Mouse (Mus musculus): ENCODE results near the gene Clec16a. TPM values are rescaled to one million over a fixed set of nuclear protein-coding genes. Genes with fewer than 3 reads are reported as not detected.

Gene Clec16a
- polyA plus RNA-seq, 1 experiment from 2014 or later: 13.9 TPM

- 100% methylated on average over 1 of the region's 1 CpGs for WGBS (ENCODE audit: missing documents)
- Histone ChIP-seq H3K79me2 (ENCODE audit: inconsistent target) (no peaks in the 10 kb centered on the region), H3K27ac (no peak overlapping the region), H3K36me3 (ENCODE audit: inconsistent target) (no peaks in the 10 kb centered on the region), H3K4me3 (ENCODE audit: inconsistent target) (no peak overlapping the region)
These were observed 111.8 kb downstream of the Clec16a start for GRCm38 (mm10) chr16:10656939-10657338.

GRCm38 (mm10) chr16:10659211-10659610, 114.1 kb downstream of the Clec16a start:
- no peak overlapping the region for H3K27ac ChIP-seq
- no peaks in the 10 kb centered on the region for H3K79me2 ChIP-seq (ENCODE audit: inconsistent target)
- 95% methylated on average over 2 of the region's 2 CpGs for WGBS (ENCODE audit: missing documents)
- no peaks in the 10 kb centered on the region for H3K36me3 ChIP-seq (ENCODE audit: inconsistent target)
- no peak overlapping the region for H3K4me3 ChIP-seq (ENCODE audit: inconsistent target)

DNA sequence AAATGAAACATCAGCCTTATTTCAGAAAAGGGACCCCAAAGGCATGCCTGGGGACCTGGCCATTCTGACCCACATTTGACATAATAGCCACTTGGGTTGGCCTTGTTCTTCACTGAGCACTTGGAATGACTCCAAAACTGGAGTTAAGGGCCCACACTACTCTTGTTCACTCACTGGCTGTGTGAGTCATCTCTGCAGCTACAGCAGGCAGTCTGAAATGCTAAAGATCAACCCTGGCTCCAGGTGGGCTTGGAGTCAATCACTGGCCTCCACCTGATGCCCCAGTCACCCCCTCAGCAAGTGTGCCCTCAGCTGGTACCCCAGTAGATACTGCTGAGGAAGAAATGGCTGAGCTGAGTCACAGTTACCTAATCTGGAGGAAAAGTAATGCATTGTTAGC, 115.4 kb downstream of the Clec16a start:
- Histone ChIP-seq H3K79me2 (ENCODE audit: inconsistent target) (no peaks in the 10 kb centered on the region), H3K27ac (no peak overlapping the region), H3K4me3 (ENCODE audit: inconsistent target) (no peak overlapping the region), H3K36me3 (ENCODE audit: inconsistent target) (no peaks in the 10 kb centered on the region)

DNA sequence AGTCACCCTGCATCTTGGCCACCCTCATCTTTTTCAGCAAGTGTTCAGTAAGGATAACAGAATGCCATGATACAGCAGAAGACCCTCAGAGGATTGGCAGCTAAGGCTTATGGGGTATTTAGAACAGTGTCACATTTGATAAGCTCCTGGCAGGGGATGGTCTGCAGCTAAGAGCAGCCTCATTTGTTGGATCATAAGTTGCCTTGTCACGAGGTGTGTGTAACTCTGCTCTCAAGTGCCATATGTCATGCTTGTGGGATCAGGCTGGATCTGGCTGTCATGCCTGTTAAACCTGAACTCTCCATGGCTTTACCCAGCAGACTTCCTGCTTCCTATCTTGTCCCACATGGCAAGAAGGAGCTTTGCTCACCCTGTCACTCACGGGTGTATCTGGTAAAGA, 116.2 kb downstream of the Clec16a start:
- WGBS (ENCODE audit: missing documents): 86% methylated on average over 2 of the region's 2 CpGs
- Histone ChIP-seq H3K27ac (no peak overlapping the region), H3K79me2 (ENCODE audit: inconsistent target) (no peaks in the 10 kb centered on the region), H3K4me3 (ENCODE audit: inconsistent target) (no peak overlapping the region), H3K36me3 (ENCODE audit: inconsistent target) (no peaks in the 10 kb centered on the region)

DNA sequence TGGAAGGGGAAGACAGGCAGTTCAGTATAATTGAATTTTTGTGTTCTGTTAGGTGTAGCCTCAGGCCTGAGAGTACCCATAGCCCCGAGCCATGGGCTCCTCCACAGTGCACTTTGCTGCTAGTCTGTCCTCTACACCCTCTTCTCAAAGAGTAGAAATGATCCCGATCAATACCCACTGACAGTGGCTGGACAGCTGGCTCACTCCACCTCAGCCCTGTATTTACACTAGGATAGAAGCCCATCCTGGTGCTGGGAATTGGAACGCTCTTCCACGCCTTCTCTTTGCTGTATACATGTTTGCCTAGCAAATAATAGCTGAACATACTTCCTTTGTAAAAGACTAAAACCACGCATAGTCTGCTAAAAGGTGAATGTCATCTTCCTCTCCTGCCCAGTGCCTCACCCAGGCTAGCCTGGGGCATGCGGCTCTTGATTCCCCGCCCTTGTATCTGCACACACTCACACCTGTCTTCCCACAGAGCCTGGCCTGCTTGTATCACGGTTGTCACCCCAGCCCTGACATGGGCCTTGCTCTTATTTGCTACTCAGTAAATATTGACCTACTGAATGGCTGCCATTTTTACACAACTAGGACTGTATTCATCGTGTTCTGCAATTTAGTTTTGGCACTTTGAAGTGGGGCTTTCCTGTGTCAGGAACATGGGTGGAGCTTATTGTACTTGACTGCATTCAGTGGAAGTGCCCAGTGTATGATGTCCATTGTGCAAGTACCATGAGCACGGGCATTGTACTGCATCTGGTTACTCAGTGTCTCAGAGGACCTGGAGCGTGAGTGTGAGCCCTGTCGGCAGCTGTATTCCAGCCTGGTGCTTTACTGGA, 119.0 kb downstream of the Clec16a start:
- Histone ChIP-seq H3K27ac (no peak overlapping the region), H3K36me3 (ENCODE audit: inconsistent target) (no peaks in the 10 kb centered on the region), H3K4me3 (ENCODE audit: inconsistent target) (no peak overlapping the region), H3K79me2 (ENCODE audit: inconsistent target) (no peaks in the 10 kb centered on the region)
- 89% methylated on average over 12 of the region's 12 CpGs for WGBS (ENCODE audit: missing documents)

- no peaks in the 10 kb centered on the region for H3K79me2 ChIP-seq (ENCODE audit: inconsistent target)
- no peak overlapping the region for H3K27ac ChIP-seq
- no peaks in the 10 kb centered on the region for H3K36me3 ChIP-seq (ENCODE audit: inconsistent target)
- H3K4me3 ChIP-seq (ENCODE audit: inconsistent target): no peak overlapping the region
- WGBS (ENCODE audit: missing documents): 55% methylated on average over 12 of the region's 12 CpGs
These were observed 120.1 kb downstream of the Clec16a start for GRCm38 (mm10) chr16:10664921-10665894.

DNA sequence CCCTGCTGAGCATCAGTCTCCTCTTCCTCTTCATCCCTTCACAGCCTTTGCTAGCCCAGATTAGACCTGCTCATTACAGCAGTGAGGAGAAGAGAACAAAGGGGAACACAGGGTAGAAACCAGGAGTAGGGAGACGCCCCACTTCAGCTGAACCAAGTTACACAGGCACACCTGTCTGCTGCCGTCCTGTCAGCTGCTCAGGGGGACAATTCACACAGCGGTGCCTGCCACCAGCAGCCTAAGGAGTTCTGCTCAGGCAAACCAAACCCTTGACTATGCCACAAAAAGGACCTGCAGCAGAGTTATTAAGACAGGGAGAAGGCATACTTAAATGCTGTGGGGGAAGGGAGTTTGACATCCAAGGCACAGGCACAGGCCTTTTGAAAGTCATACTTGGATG, 121.6 kb downstream of the Clec16a start:
- H3K27ac ChIP-seq: no peak overlapping the region
- no peaks in the 10 kb centered on the region for H3K79me2 ChIP-seq (ENCODE audit: inconsistent target)
- H3K4me3 ChIP-seq (ENCODE audit: inconsistent target): no peak overlapping the region
- H3K36me3 ChIP-seq (ENCODE audit: inconsistent target): no peaks in the 10 kb centered on the region
- 85% methylated on average over 3 of the region's 3 CpGs for WGBS (ENCODE audit: missing documents)

DNA sequence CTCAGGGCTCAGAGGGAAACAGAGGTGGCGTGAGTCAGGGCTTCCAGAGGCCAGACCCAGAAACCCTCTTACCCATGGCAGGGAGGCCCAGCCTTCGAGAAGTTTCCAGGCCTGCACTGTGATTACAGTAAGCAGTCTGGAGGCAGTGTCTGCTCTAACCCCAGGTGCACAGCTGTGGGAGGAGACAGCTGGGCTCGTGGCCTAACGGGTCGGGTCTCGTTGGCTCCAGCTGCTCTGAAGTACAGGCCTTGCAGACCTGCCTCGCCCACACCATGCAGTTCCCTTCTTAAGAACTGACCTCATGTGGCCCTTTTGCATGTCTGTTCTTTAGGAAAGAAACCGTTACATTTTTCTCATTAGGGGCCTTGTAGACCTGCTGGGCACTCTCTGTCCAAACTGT, 123.3 kb downstream of the Clec16a start:
- Histone ChIP-seq H3K4me3 (ENCODE audit: inconsistent target) (no peak overlapping the region), H3K36me3 (ENCODE audit: inconsistent target) (no peaks in the 10 kb centered on the region), H3K27ac (no peak overlapping the region), H3K79me2 (ENCODE audit: inconsistent target) (no peaks in the 10 kb centered on the region)
- 88% methylated on average over 8 of the region's 8 CpGs for WGBS (ENCODE audit: missing documents)

DNA sequence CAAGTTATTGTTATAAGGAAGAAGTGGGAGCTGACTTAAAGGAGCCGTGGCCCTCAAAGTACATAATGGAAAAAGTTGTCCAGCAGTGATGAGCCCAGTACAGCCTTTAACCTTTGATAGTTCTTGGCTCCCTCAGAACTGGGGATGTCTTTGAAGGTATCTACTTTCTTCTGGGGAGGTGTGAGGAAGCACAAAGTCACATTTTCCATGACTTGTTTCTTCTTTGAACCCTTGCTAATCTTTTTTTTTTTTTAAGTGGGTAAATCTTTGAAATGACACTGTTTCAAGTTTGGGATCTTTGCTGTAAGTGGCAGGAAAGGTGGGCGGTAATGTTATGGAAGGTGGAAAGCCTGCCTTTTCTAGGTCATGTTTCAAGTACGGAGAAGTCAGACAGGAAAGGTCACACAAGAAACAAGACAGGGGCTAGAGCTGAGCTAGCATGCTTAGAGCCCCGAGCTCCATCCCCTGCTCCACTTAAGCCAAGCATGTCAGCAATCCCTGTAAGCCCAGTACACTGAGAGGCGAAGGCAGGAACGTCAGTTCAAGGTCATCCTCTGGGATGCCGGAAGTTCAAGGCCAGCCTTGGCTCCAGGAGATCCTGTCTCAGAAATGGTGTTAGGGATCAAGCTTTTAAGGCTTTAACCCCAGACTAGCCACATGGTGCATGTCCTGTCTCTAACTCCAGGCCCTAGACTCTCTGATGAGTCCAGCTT, 124.0 kb downstream of the Clec16a start:
- WGBS (ENCODE audit: missing documents): 94% methylated on average over 7 of the region's 7 CpGs
- Histone ChIP-seq H3K4me3 (ENCODE audit: inconsistent target) (no peak overlapping the region), H3K27ac (no peak overlapping the region), H3K36me3 (ENCODE audit: inconsistent target) (no peaks in the 10 kb centered on the region), H3K79me2 (ENCODE audit: inconsistent target) (no peaks in the 10 kb centered on the region)

DNA sequence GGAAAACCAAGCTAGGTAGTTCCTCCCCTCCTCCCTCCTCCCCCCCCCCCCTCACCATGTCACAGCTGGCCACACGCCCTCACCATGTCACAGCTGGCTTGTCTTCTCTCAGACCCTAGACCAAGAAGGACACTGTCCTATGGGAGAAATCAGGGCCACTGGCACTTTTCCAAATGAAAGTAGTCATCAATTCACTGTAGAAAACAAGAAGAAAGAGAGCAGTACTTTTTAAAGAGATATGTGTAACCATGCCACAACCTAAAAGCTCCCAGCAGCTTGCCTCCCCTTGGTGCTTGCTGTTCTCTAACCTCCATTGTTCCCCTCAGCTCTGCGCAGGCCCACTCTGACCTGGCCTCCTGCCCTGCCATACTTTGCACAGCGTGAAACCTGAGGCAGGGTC, 124.8 kb downstream of the Clec16a start:
- Histone ChIP-seq H3K36me3 (ENCODE audit: inconsistent target) (no peaks in the 10 kb centered on the region), H3K79me2 (ENCODE audit: inconsistent target) (no peaks in the 10 kb centered on the region), H3K4me3 (ENCODE audit: inconsistent target) (no peak overlapping the region), H3K27ac (no peak overlapping the region)
- 92% methylated on average over 3 of the region's 3 CpGs for WGBS (ENCODE audit: missing documents)

DNA sequence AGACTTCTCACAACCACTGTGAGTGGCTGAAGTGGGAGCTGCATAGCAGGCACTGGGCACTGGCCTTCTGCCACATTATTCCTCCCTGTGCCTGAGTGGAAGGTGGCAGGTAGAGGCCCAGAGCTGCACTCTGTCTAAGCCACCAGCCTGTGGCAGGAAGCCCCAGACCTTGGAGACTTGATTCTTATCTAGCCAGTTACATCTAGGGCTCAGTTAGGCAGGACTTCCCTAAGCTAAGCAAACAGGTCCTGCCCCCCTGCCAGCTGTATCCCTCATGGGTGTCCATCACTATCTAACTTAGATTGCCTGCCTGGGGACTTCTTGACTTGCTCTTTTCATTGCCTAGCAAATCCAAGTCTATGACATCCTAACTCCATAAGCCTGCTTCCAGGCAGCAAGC, 127.4 kb downstream of the Clec16a start:
- no peak overlapping the region for H3K4me3 ChIP-seq (ENCODE audit: inconsistent target)
- H3K27ac ChIP-seq: no peak overlapping the region
- H3K79me2 ChIP-seq (ENCODE audit: inconsistent target): no peaks in the 10 kb centered on the region
- H3K36me3 ChIP-seq (ENCODE audit: inconsistent target): no peaks in the 10 kb centered on the region

DNA sequence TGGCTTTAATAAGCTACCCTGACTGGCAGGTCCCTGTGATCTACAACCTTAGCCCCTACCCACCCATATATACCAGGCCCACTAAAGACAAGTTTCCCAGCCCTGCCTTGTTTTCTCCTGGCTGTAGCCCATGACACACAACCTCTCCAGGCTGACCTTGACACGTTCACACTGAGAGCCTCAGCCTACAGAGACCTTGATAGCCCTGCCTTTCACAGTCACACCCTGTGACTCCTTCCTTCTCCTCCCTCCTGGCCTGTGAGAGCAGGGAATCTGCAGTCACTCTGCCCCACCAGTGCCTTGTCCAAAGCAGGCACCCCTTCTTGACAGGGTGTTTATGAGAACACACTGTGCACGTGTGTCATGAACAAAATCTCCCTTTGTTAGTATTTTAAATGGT, 128.9 kb downstream of the Clec16a start:
- 96% methylated on average over 2 of the region's 2 CpGs for WGBS (ENCODE audit: missing documents)
- Histone ChIP-seq H3K79me2 (ENCODE audit: inconsistent target) (no peaks in the 10 kb centered on the region), H3K4me3 (ENCODE audit: inconsistent target) (no peak overlapping the region), H3K36me3 (ENCODE audit: inconsistent target) (no peaks in the 10 kb centered on the region), H3K27ac (no peak overlapping the region)

GRCm38 (mm10) chr16:10674957-10675356, 129.8 kb downstream of the Clec16a start:
- Histone ChIP-seq H3K79me2 (ENCODE audit: inconsistent target) (no peaks in the 10 kb centered on the region), H3K4me3 (ENCODE audit: inconsistent target) (no peak overlapping the region), H3K36me3 (ENCODE audit: inconsistent target) (no peaks in the 10 kb centered on the region), H3K27ac (no peak overlapping the region)
- WGBS (ENCODE audit: missing documents): 97% methylated on average over 2 of the region's 2 CpGs

DNA sequence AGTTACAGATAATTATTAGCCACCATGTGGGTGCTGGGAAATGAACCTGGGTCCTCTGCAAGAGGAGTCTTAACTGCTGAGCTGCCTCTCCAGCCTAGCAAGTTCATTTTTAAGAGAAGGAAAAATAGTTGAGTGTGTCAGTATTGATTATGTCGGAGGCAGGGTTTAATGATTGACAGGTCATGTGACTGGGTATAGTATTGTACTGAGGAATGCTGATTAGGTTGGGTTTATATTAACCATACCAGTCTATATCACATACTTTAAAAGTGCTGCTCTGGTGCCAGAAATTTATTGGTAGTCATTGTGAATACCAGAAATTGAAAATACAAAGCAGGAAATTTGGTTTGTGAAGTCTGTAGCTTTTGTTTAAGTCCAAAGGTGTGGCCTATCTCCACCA, 130.5 kb downstream of the Clec16a start:
- Histone ChIP-seq H3K27ac (no peak overlapping the region), H3K4me3 (ENCODE audit: inconsistent target) (no peak overlapping the region), H3K79me2 (ENCODE audit: inconsistent target) (no peaks in the 10 kb centered on the region), H3K36me3 (ENCODE audit: inconsistent target) (no peaks in the 10 kb centered on the region)
- WGBS (ENCODE audit: missing documents): 100% methylated on average over 1 of the region's 1 CpGs
